Mouse (Mus musculus) bone marrow macrophage, adult 2 months (primary cell): ENCODE measurements around the gene Zdhhc14. TPM values are rescaled to one million over a fixed set of nuclear protein-coding genes. Genes with fewer than 3 reads are reported as not detected.

Experiments
- H3K27ac ChIP-seq: 2 replicates; pipeline ENCODE4 v1.5.1; 2012; ENCODE audit warnings: low read depth, low read length; ENCODE audit not compliant: insufficient read depth
- H3K4me1 ChIP-seq: 2 replicates; pipeline ENCODE4 v1.6.1; 2012; ENCODE audit warnings: low read length; ENCODE audit not compliant: control insufficient read depth, insufficient read depth
- H3K4me3 ChIP-seq: 2 replicates; pipeline ENCODE4 v1.5.1; 2012; ENCODE audit warnings: mild to moderate bottlenecking, low read length, moderate library complexity; ENCODE audit not compliant: insufficient read depth
- CTCF ChIP-seq: IDR thresholded peaks from 2 replicates; pipeline ENCODE4 v1.5.1; 2012; ENCODE audit warnings: low read depth, mild to moderate bottlenecking, low read length, moderate library complexity
- POLR2A ChIP-seq: IDR thresholded peaks from 2 replicates; pipeline ENCODE4 v1.6.1; 2012; ENCODE audit warnings: mild to moderate bottlenecking, low read depth, low read length, borderline replicate concordance
- polyA plus RNA-seq: library from polyadenylated mRNA; stranded (reverse); fragments of >200 nt; gene quantifications from 2 replicates; pipeline ENCODE4 v1.2.4, GENCODE M21; 2012; ENCODE audit not compliant: missing spikeins, insufficient read depth, insufficient read length

Gene Zdhhc14
- polyA plus RNA-seq, 1 experiment = 47.0 TPM

DNA sequence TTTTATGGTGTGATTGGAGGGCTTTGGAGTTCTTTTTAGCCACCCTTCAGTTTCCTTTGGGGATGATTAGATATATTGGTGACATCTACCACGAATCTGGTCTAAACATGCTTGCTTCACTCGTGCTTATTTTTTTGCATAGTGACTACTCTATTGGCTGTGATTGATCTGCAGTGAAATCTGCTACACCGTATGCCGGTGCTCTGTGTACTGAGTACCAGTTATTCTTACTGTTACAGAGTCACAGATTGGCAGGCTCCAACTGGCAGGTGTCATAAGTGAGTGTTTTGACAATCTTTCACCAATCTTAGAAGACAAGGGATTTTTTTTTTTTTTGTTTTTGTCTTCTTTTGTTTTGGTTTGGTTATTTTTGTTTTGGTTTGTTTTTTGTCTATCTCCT lies 163.2 kb downstream of the Zdhhc14 start:
- no peak for TF ChIP-seq POLR2A
- no peak for TF ChIP-seq CTCF
- no peak overlapping the region for H3K4me3 ChIP-seq
- peaks cover 9% of the 10 kb centered on the region for H3K4me1 ChIP-seq
- no peak overlapping the region for H3K27ac ChIP-seq

- Histone ChIP-seq H3K27ac (no peak overlapping the region), H3K4me1 (peaks cover 9% of the 10 kb centered on the region), H3K4me3 (no peak overlapping the region)
- no peak for TF ChIP-seq CTCF
- TF ChIP-seq POLR2A = no peak
Measured at GRCm38 (mm10) chr17:5660317-5661080, 168.1 kb downstream of the Zdhhc14 start.

- H3K4me3 ChIP-seq = no peak overlapping the region
- peaks cover 9% of the 10 kb centered on the region for H3K4me1 ChIP-seq
- TF ChIP-seq CTCF (no peak), POLR2A (no peak)
- no peak overlapping the region for H3K27ac ChIP-seq
Measured at GRCm38 (mm10) chr17:5666652-5667051, 174.3 kb downstream of the Zdhhc14 start.

GRCm38 (mm10) chr17:5668456-5668855 lies 176.1 kb downstream of the Zdhhc14 start:
- H3K4me3 ChIP-seq = no peak overlapping the region
- no peak for TF ChIP-seq CTCF
- TF ChIP-seq POLR2A = no peak
- H3K4me1 ChIP-seq = peaks cover 9% of the 10 kb centered on the region
- peak overlapping the region; percentile 12; the same call in 1 of the 2 replicates for H3K27ac ChIP-seq

- Histone ChIP-seq H3K4me1 (peaks cover 9% of the 10 kb centered on the region), H3K4me3 (no peak overlapping the region), H3K27ac (0 out of 2 replicates have a peak overlapping the region, but pooled peaks have one; percentile 12)
- TF ChIP-seq CTCF = no peak
Measured at GRCm38 (mm10) chr17:5668981-5669380, 176.6 kb downstream of the Zdhhc14 start.

- TF ChIP-seq CTCF (no peak), POLR2A (no peak)
- no peak overlapping the region for H3K27ac ChIP-seq
- no peak overlapping the region for H3K4me3 ChIP-seq
- peaks cover 5% of the 10 kb centered on the region for H3K4me1 ChIP-seq
Measured at GRCm38 (mm10) chr17:5675951-5676350, 183.6 kb downstream of the Zdhhc14 start.

DNA sequence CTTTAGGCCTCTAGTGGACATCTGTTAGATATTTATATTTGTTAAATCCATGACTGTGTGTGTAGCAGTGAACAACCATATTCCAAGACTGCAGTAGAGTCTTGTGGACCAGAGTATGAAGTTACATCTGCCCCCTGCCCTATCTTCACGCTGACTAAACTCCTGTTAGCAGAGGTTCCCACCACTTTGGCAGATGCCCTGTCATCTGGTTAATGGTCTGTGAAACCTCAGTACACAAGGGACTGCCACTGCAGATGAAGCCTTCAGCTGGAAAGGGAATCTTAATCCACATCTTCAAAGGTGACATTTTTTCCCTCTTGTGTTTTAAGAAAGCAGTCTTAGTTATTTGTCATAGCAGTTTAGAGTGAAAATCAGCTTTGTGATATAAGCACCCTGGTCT lies 187.0 kb downstream of the Zdhhc14 start:
- H3K27ac ChIP-seq = no peak overlapping the region
- H3K4me1 ChIP-seq = peaks cover 5% of the 10 kb centered on the region
- TF ChIP-seq POLR2A (no peak), CTCF (no peak)
- no peak overlapping the region for H3K4me3 ChIP-seq

DNA sequence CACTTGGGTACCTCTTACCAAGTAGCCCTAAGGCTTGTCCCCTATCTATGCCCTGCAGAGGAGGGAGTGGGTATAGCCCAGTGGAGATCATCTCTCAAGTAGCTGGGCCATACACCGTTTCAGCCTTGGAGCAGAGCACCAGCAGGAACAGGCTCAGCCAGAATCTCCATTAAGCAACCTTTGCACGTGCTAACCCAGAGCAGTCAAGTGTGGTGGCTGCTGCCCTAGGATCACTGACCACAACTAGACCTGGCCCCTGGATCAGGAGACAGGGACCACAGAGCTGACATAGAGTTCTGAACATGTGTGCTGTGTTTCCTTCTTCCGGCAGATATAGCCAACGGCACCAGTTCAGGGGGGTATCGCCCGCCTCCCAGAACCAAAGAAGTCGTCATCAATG lies 193.0 kb downstream of the Zdhhc14 start:
- H3K4me1 ChIP-seq = peaks cover 36% of the 10 kb centered on the region
- TF ChIP-seq POLR2A (no peak), CTCF (no peak)
- H3K27ac ChIP-seq = no peak overlapping the region
- no peak overlapping the region for H3K4me3 ChIP-seq

- TF ChIP-seq CTCF = no peak
- no peak for TF ChIP-seq POLR2A
- Histone ChIP-seq H3K4me3 (no peak overlapping the region), H3K4me1 (peaks cover 38% of the 10 kb centered on the region), H3K27ac (peak overlapping the region; percentile 14)
Measured at GRCm38 (mm10) chr17:5687810-5688209, 195.5 kb downstream of the Zdhhc14 start.

GRCm38 (mm10) chr17:5688222-5688621 lies 195.9 kb downstream of the Zdhhc14 start:
- no peak for TF ChIP-seq POLR2A
- TF ChIP-seq CTCF = no peak
- H3K4me3 ChIP-seq = no peak overlapping the region
- H3K27ac ChIP-seq = peak overlapping the region; percentile 14; the same call in 1 of the 2 replicates
- peaks cover 38% of the 10 kb centered on the region for H3K4me1 ChIP-seq
